Mouse (Mus musculus) liver, postnatal 0 days (tissue): ENCODE data around the gene Klk1b24.
"Not testable (repeated sequence)": the region's sequence is repeated elsewhere in the genome, so short reads cannot be mapped to it uniquely, and the experiment has no call there.

Experiments
- CTCF ChIP-seq: sonication (generic); IDR thresholded peaks from 2 replicates; pipeline ENCODE4 v1.5.1; 2016; ENCODE audit warnings: antibody characterized with exemption, low read depth
- EP300 ChIP-seq: IDR thresholded peaks from 2 replicates; pipeline ENCODE4 v1.6.1; 2016; ENCODE audit warnings: antibody characterized with exemption, low read depth, mild to moderate bottlenecking

- TF ChIP-seq CTCF, EP300: not testable (repeated sequence)
These were observed 19.1 kb downstream of the Klk1b24 start, which contains the start of gene Klk1b4 for GRCm38 (mm10) chr7:44207135-44207534.
